Mouse (Mus musculus): ENCODE measurements around the gene Icosl.

GRCm38 (mm10) chr10:78067226-78067625 is 1.9 kb upstream of the Icosl start:
- TF ChIP-seq KAT2A (IDR thresholded peaks at IDR 0.05; ENCODE audit: insufficient replicate concordance, low read length) = no peak
- no peak for TF ChIP-seq HCFC1 (IDR thresholded peaks at IDR 0.05; ENCODE audit: low read depth, low read length)
- no peak for TF ChIP-seq CHD1 (IDR thresholded peaks at IDR 0.05; ENCODE audit: low read depth, low read length)
- 0 out of 4 replicates have a peak, but pooled peaks of 1 of the 2 experiments have one; percentile 9 for TF ChIP-seq CTCF (conservative IDR thresholded peaks at IDR 0.05 in 1 of 2, IDR thresholded peaks at IDR 0.05 in 1 of 2; ENCODE audit: low read depth in 2 of 2, low read length in 2 of 2)
- no peak for TF ChIP-seq POLR2A (IDR thresholded peaks at IDR 0.05; ENCODE audit: low read depth, low read length)
- TF ChIP-seq NRF1 (IDR thresholded peaks at IDR 0.05; ENCODE audit: low read depth, low read length) = no peak
- TF ChIP-seq NELFE (IDR thresholded peaks at IDR 0.05; ENCODE audit: low read depth, low read length) = no peak
- TF ChIP-seq PAX5 (IDR thresholded peaks at IDR 0.05; ENCODE audit: low read length) = no peak
- no peak for TF ChIP-seq EP300 (IDR thresholded peaks at IDR 0.05; ENCODE audit: low read length)
- no peak for TF ChIP-seq ELF1 (IDR thresholded peaks at IDR 0.05; ENCODE audit: low read depth, low read length)

All from CH12.LX (cell line).